Mouse (Mus musculus): ENCODE measurements at regions not wholly inside any gene's neighbourhood (a gene's known extent, or its start where the extent isn't known, plus 50 kb on each side); places are given as distances from the start of the nearest gene placed in this dataset.

GRCm38 (mm10) chr15:52570256-52570655, 1314.5 kb upstream of the Gm7489 start:
- no peak for DNase-seq (ENCODE audit: low read depth)

GRCm38 (mm10) chr15:52577614-52578013, 1307.1 kb upstream of the Gm7489 start:
- no peak for DNase-seq (ENCODE audit: low read depth)

GRCm38 (mm10) chr15:52589391-52589790, 1295.3 kb upstream of the Gm7489 start:
- DNase-seq (ENCODE audit: low read depth), result peak; percentile 46

- peak; percentile 42 for DNase-seq (ENCODE audit: low read depth)
These were observed 1285.2 kb upstream of the Gm7489 start for GRCm38 (mm10) chr15:52599511-52599910.

- no peak for DNase-seq (ENCODE audit: low read depth)
These were observed 1284.7 kb upstream of the Gm7489 start for GRCm38 (mm10) chr15:52599957-52600356.

- no peak for DNase-seq (ENCODE audit: low read depth)
These were observed 1244.9 kb upstream of the Gm7489 start for GRCm38 (mm10) chr15:52639790-52640189.

- peak; percentile 72 for DNase-seq (ENCODE audit: low read depth)
These were observed 1238.7 kb upstream of the Gm7489 start for GRCm38 (mm10) chr15:52645961-52646360.

GRCm38 (mm10) chr15:52657916-52658315, 1226.8 kb upstream of the Gm7489 start:
- peak; percentile 76 for DNase-seq (ENCODE audit: low read depth)

Data from NIH3T3 (cell line).